Mouse (Mus musculus) MEL (cell line): ENCODE results near the gene Abhd16a. TPM values are rescaled to one million over a fixed set of nuclear protein-coding genes. Genes with fewer than 3 reads are reported as not detected.

ENCODE experiments used
- DNase-seq: peaks from one replicate; pipeline ENCODE4 v3.0.0; 2011; ENCODE audit warnings: low read depth, low spot score
- H3K27ac ChIP-seq: 2 replicates; pipeline ENCODE4 v1.5.1; 2012; ENCODE audit warnings: low read depth, mild to moderate bottlenecking, control low read depth, low read length, moderate library complexity; ENCODE audit not compliant: control insufficient read depth
- H3K27me3 ChIP-seq, 2 experiments: fragments of 150-350 bp in 1 of 2; sonication (generic) in 1 of 2; 2 replicates each; pipeline ENCODE4 v1.6.1; 2012; ENCODE audit warnings: low read length in 2 of 2, mild to moderate bottlenecking in 2 of 2, improper control_type of control experiment in 1 of 2, moderate library complexity in 1 of 2; ENCODE audit not compliant: insufficient read depth in 2 of 2, control insufficient read depth in 1 of 2
- H3K36me3 ChIP-seq, 2 experiments: 2 replicates each; pipeline ENCODE4 v1.6.1; 2012 to 2014; ENCODE audit warnings: low read length in 2 of 2, improper control_type of control experiment in 1 of 2, inconsistent platforms in 1 of 2, mild to moderate bottlenecking in 1 of 2; ENCODE audit not compliant: insufficient read depth in 2 of 2, control insufficient read depth in 1 of 2
- H3K4me1 ChIP-seq, 2 experiments: fragments of 150-350 bp in 1 of 2; sonication (generic) in 1 of 2; 2 replicates each; pipeline ENCODE4 v1.6.1; 2012; ENCODE audit warnings: low read length in 2 of 2, improper control_type of control experiment in 1 of 2, mild to moderate bottlenecking in 1 of 2; ENCODE audit not compliant: insufficient read depth in 2 of 2, control insufficient read depth in 1 of 2
- H3K4me3 ChIP-seq, 2 experiments: fragments of 150-350 bp in 1 of 2; sonication (generic) in 1 of 2; 2 replicates each; pipeline ENCODE4 v1.5.1; 2012; ENCODE audit warnings: low read depth in 2 of 2, low read length in 2 of 2, mild to moderate bottlenecking in 2 of 2, moderate library complexity in 2 of 2, control low read depth in 1 of 2, improper control_type of control experiment in 1 of 2; ENCODE audit not compliant: control insufficient read depth in 1 of 2, insufficient read depth in 1 of 2
- H3K79me2 ChIP-seq: 2 replicates; pipeline ENCODE4 v1.6.1; 2012; ENCODE audit warnings: mild to moderate bottlenecking, low read length, moderate library complexity; ENCODE audit not compliant: control insufficient read depth, poor library complexity, insufficient read depth
- H3K9ac ChIP-seq: 2 replicates; pipeline ENCODE4 v1.6.1; 2012; ENCODE audit warnings: low read depth, mild to moderate bottlenecking, control low read depth, low read length, moderate library complexity; ENCODE audit not compliant: control insufficient read depth, poor library complexity, severe bottlenecking
- H3K9me3 ChIP-seq: fragments of 150-350 bp; sonication (generic); replicated peaks from 2 replicates; pipeline ENCODE4 v1.6.1; 2012; ENCODE audit warnings: mild to moderate bottlenecking, low read length, improper control_type of control experiment, moderate library complexity; ENCODE audit not compliant: insufficient read depth
- BHLHE40 ChIP-seq: IDR thresholded peaks from 2 replicates; pipeline ENCODE4 v1.6.1; 2012; ENCODE audit warnings: low read depth, mild to moderate bottlenecking, inconsistent platforms, low read length, improper control_type of control experiment, borderline replicate concordance
- CHD1 ChIP-seq: IDR thresholded peaks from 2 replicates; pipeline ENCODE4 v1.6.1; 2012; ENCODE audit warnings: low read depth, mild to moderate bottlenecking, inconsistent platforms, low read length, improper control_type of control experiment
- E2F4 ChIP-seq: IDR thresholded peaks from 2 replicates; pipeline ENCODE4 v1.6.1; 2011; ENCODE audit warnings: low read depth, low read length, improper control_type of control experiment, borderline replicate concordance
- EP300 ChIP-seq, 2 experiments: IDR thresholded peaks; 2 replicates each; pipeline ENCODE4 v1.6.1; 2011; ENCODE audit warnings: improper control_type of control experiment in 2 of 2, low read length in 2 of 2, low read depth in 1 of 2, mild to moderate bottlenecking in 1 of 2
- ETS1 ChIP-seq: IDR thresholded peaks from 2 replicates; pipeline ENCODE4 v1.6.1; 2012; ENCODE audit warnings: low read depth, mild to moderate bottlenecking, inconsistent platforms, low read length, improper control_type of control experiment, moderate library complexity
- GABPA ChIP-seq: IDR thresholded peaks from 2 replicates; pipeline ENCODE4 v1.6.1; 2012; ENCODE audit warnings: low read depth, mild to moderate bottlenecking, inconsistent platforms, low read length, improper control_type of control experiment, moderate library complexity
- JUND ChIP-seq: IDR thresholded peaks from 2 replicates; pipeline ENCODE4 v1.6.1; 2011; ENCODE audit warnings: low read depth, mild to moderate bottlenecking, improper control_type of control experiment, low read length
- MAX ChIP-seq: IDR thresholded peaks from 2 replicates; pipeline ENCODE4 v1.6.1; 2011; ENCODE audit warnings: low read length, improper control_type of control experiment
- MXI1 ChIP-seq: IDR thresholded peaks from 2 replicates; pipeline ENCODE4 v1.6.1; 2011; ENCODE audit warnings: mild to moderate bottlenecking, low read depth, low read length, improper control_type of control experiment
- MYB ChIP-seq: IDR thresholded peaks from 2 replicates; pipeline ENCODE4 v1.6.1; 2011; ENCODE audit warnings: mild to moderate bottlenecking, low read depth, low read length, improper control_type of control experiment
- POLR2A ChIP-seq, 2 experiments: IDR thresholded peaks; 2 replicates each; pipeline ENCODE4 v1.6.1; 2011 to 2012; ENCODE audit warnings: low read length in 2 of 2, mild to moderate bottlenecking in 2 of 2, control low read depth in 1 of 2, improper control_type of control experiment in 1 of 2, low read depth in 1 of 2, moderate library complexity in 1 of 2; ENCODE audit not compliant: control insufficient read depth in 1 of 2, insufficient read depth in 1 of 2, poor library complexity in 1 of 2
- SIN3A ChIP-seq: IDR thresholded peaks from 2 replicates; pipeline ENCODE4 v1.6.1; 2012; ENCODE audit warnings: low read length, improper control_type of control experiment, inconsistent platforms
- TAL1 ChIP-seq: IDR thresholded peaks from 2 replicates; pipeline ENCODE4 v1.6.1; 2012; ENCODE audit warnings: mild to moderate bottlenecking, inconsistent platforms, low read length, moderate library complexity, mixed read lengths
- TBP ChIP-seq: IDR thresholded peaks from 2 replicates; pipeline ENCODE4 v1.8.0; 2011; ENCODE audit warnings: low read depth, low read length, improper control_type of control experiment
- TCF12 ChIP-seq: IDR thresholded peaks from 2 replicates; pipeline ENCODE4 v1.6.1; 2014; ENCODE audit warnings: low read depth, mild to moderate bottlenecking, inconsistent platforms, low read length, improper control_type of control experiment, moderate library complexity
- UBTF ChIP-seq: IDR thresholded peaks from 2 replicates; pipeline ENCODE4 v1.6.1; 2012; ENCODE audit warnings: low read depth, mild to moderate bottlenecking, inconsistent platforms, low read length, improper control_type of control experiment, moderate library complexity, borderline replicate concordance; ENCODE audit not compliant: insufficient read depth
- USF1 ChIP-seq: IDR thresholded peaks from 2 replicates; pipeline ENCODE4 v1.6.1; 2014; ENCODE audit warnings: low read depth, mild to moderate bottlenecking, inconsistent platforms, low read length, improper control_type of control experiment, moderate library complexity
- USF2 ChIP-seq, 2 experiments: IDR thresholded peaks; 2 replicates each; pipeline ENCODE4 v1.6.1; 2011 to 2012; ENCODE audit warnings: improper control_type of control experiment in 2 of 2, low read length in 2 of 2, borderline replicate concordance in 1 of 2, inconsistent platforms in 1 of 2, low read depth in 1 of 2, mild to moderate bottlenecking in 1 of 2; ENCODE audit not compliant: insufficient read depth in 1 of 2
- ZKSCAN1 ChIP-seq: IDR thresholded peaks from 2 replicates; pipeline ENCODE4 v1.6.1; 2012; ENCODE audit warnings: low read depth, mild to moderate bottlenecking, inconsistent platforms, low read length, improper control_type of control experiment, moderate library complexity
- ZNF384 ChIP-seq: IDR thresholded peaks from 2 replicates; pipeline ENCODE4 v1.6.1; 2012; ENCODE audit warnings: low read depth, mild to moderate bottlenecking, inconsistent platforms, low read length, improper control_type of control experiment
- polyA plus RNA-seq, 2 experiments: library from polyadenylated mRNA; stranded (reverse) in 1 of 2; unstranded in 1 of 2; fragments of >175 nt in 1 of 2; fragments of >200 nt in 1 of 2; gene quantifications; 2 replicates each; pipeline versions ENCODE4 v1.2.1 to v1.2.4; 2012; ENCODE audit warnings: low replicate concordance in 2 of 2, low read depth in 1 of 2; ENCODE audit not compliant: insufficient read length in 2 of 2, insufficient read depth in 1 of 2, missing spikeins in 1 of 2
- total RNA-seq: library from RNA; depleted of rRNA; stranded (reverse); fragments of 300-350 nt; gene quantifications from 2 replicates; pipeline ENCODE4 v1.2.3, GENCODE M21; 2012

Abhd16a gene
- total and polyA plus RNA-seq, 3 experiments, result 96.1 to 126 TPM; not detected in 1

- TF ChIP-seq ZNF384 (no peak), TBP (no peak), MAX (no peak), ZKSCAN1 (no peak), SIN3A (no peak), GABPA (no peak), UBTF (no peak), EP300 (IDR thresholded peaks at IDR 0.05; ENCODE audit: low read depth in 1 of 2, low read length in 2 of 2) (no peak), MXI1 (no peak), MYB (no peak), USF1 (no peak), ETS1 (no peak), POLR2A (IDR thresholded peaks at IDR 0.05; ENCODE audit: control insufficient read depth in 1 of 2, insufficient read depth in 1 of 2, low read depth in 1 of 2, low read length in 2 of 2, poor library complexity in 1 of 2) (no peak)
- peaks cover 16 to 20% of the 10 kb centered on the region in 2 experiments for H3K36me3 ChIP-seq
- H3K27ac ChIP-seq, result no peak overlapping the region; the same call in 1 of the 2 replicates
- H3K9ac ChIP-seq, result no peak overlapping the region
- H3K4me1 ChIP-seq, result peaks cover 0 to 12% of the 10 kb centered on the region in 2 experiments; a peak in 3 of 4 replicates
- H3K9me3 ChIP-seq, result no peaks in the 10 kb centered on the region
- no peak overlapping the region for H3K4me3 ChIP-seq
- no peaks in the 10 kb centered on the region for H3K27me3 ChIP-seq
- peaks cover 29% of the 10 kb centered on the region for H3K79me2 ChIP-seq
- DNase-seq, result no peak
Measured at GRCm38 (mm10) chr17:35055691-35056495, 33.2 kb upstream of the Abhd16a start.

- peak; percentile 53; the same call in 1 of the 2 replicates for TF ChIP-seq BHLHE40
- 0 out of 2 replicates have a peak, but pooled peaks have one; percentile 8 for TF ChIP-seq TBP
- TF ChIP-seq SIN3A, result peak; percentile 59; the same call in 1 of the 2 replicates
- no peak for TF ChIP-seq USF1
- TF ChIP-seq JUND, result peak; percentile 69; the same call in 1 of the 2 replicates
- no peak for TF ChIP-seq CHD1
- TF ChIP-seq UBTF, result no peak
- TF ChIP-seq E2F4, result no peak
- TF ChIP-seq TCF12, result peak; percentile 45; the same call in 1 of the 2 replicates
- peak; percentile 42; the same call in 1 of the 2 replicates for TF ChIP-seq ETS1
- peak; percentile 42; the same call in 1 of the 2 replicates for TF ChIP-seq MXI1
- TF ChIP-seq USF2 (IDR thresholded peaks at IDR 0.05; ENCODE audit: borderline replicate concordance in 1 of 2, insufficient read depth in 1 of 2, low read depth in 1 of 2, low read length in 2 of 2), result no peak
- peak; percentile 35; the same call in 1 of the 2 replicates for TF ChIP-seq TAL1
- TF ChIP-seq EP300 (IDR thresholded peaks at IDR 0.05; ENCODE audit: low read depth in 1 of 2, low read length in 2 of 2), result peak; percentile 17 to 52; a peak in 2 of 4 replicates
Measured at GRCm38 (mm10) chr17:35057090-35057489, 32.0 kb upstream of the Abhd16a start.

More at GRCm38 (mm10) chr17:35057090-35057489, 32.0 kb upstream of the Abhd16a start:
- Histone ChIP-seq H3K27ac (no peak overlapping the region), H3K9me3 (no peaks in the 10 kb centered on the region), H3K4me3 (no peak overlapping the region), H3K79me2 (peaks cover 22% of the 10 kb centered on the region), H3K27me3 (no peaks in the 10 kb centered on the region), H3K4me1 (peaks cover 0 to 10% of the 10 kb centered on the region in 2 experiments; a peak in 3 of 4 replicates), H3K36me3 (peaks cover 16 to 18% of the 10 kb centered on the region in 2 experiments), H3K9ac (no peak overlapping the region)
- DNase-seq, result peak; percentile 50
